Mouse (Mus musculus) ES-E14 (cell line): ENCODE data around the gene Ly75. TPM values are rescaled to one million over a fixed set of nuclear protein-coding genes. Genes with fewer than 3 reads are reported as not detected.

Source experiments
- DNase-seq: peaks from one replicate; pipeline ENCODE4 v3.0.0-alpha.2; 2013; ENCODE audit warnings: low read depth, low spot score
- H3K27ac ChIP-seq: 2 replicates; pipeline ENCODE4 v1.5.1; 2012; ENCODE audit warnings: low read depth, mild to moderate bottlenecking, low read length, moderate library complexity, mixed read lengths; ENCODE audit not compliant: poor library complexity, insufficient read depth, severe bottlenecking
- H3K36me3 ChIP-seq: 2 replicates; pipeline ENCODE4 v1.6.1; 2012; ENCODE audit warnings: mild to moderate bottlenecking, low read length, moderate library complexity, mixed read lengths; ENCODE audit not compliant: control insufficient read depth, poor library complexity, insufficient read depth, severe bottlenecking
- H3K4me1 ChIP-seq, 2 experiments: fragments of 150-350 bp in 1 of 2; sonication (generic) in 1 of 2; 2 replicates each; pipeline ENCODE4 v1.6.1; 2012; ENCODE audit warnings: low read length in 2 of 2, mild to moderate bottlenecking in 1 of 2, mixed read lengths in 1 of 2; ENCODE audit not compliant: control insufficient read depth in 2 of 2, insufficient read depth in 2 of 2, poor library complexity in 1 of 2
- H3K4me3 ChIP-seq, 2 experiments: fragments of 150-350 bp in 1 of 2; sonication (generic) in 1 of 2; 2 replicates each; pipeline ENCODE4 v1.5.1; 2012; ENCODE audit warnings: low read length in 2 of 2, low read depth in 1 of 2, mild to moderate bottlenecking in 1 of 2, mixed read lengths in 1 of 2; ENCODE audit not compliant: insufficient read depth in 1 of 2, poor library complexity in 1 of 2, severe bottlenecking in 1 of 2
- H3K9ac ChIP-seq: 2 replicates; pipeline ENCODE4 v1.6.1; 2012; ENCODE audit warnings: low read depth, mild to moderate bottlenecking, low read length, mixed read lengths; ENCODE audit not compliant: poor library complexity, insufficient read depth, severe bottlenecking
- H3K9me3 ChIP-seq: fragments of 150-350 bp; sonication (generic); 2 replicates; pipeline ENCODE4 v1.6.1; 2012; ENCODE audit warnings: low read depth, mild to moderate bottlenecking, low read length; ENCODE audit not compliant: control insufficient read depth, insufficient read depth
- CHD2 ChIP-seq: IDR thresholded peaks from 2 replicates; pipeline ENCODE4 v1.6.1; 2014; ENCODE audit warnings: mild to moderate bottlenecking, low read depth, low read length, inconsistent platforms
- HCFC1 ChIP-seq: IDR thresholded peaks from 2 replicates; pipeline ENCODE4 v1.6.1; 2012; ENCODE audit warnings: low read length, inconsistent platforms, borderline replicate concordance; ENCODE audit not compliant: insufficient read depth
- MAFK ChIP-seq: IDR thresholded peaks from 2 replicates; pipeline ENCODE4 v1.6.1; 2014; ENCODE audit warnings: mild to moderate bottlenecking, low read depth, low read length, inconsistent platforms; ENCODE audit not compliant: insufficient read depth
- ZC3H11A ChIP-seq: IDR thresholded peaks from 2 replicates; pipeline ENCODE4 v1.6.1; 2012; ENCODE audit warnings: low read depth, mild to moderate bottlenecking, inconsistent platforms, low read length, borderline replicate concordance
- ZNF384 ChIP-seq: IDR thresholded peaks from 2 replicates; pipeline ENCODE4 v1.6.1; 2012; ENCODE audit warnings: low read depth, low read length, inconsistent platforms
- in situ Hi-C, 2 experiments: fragments of 600-800 bp; cut with MboI; formaldehyde crosslinking; loops; one replicate each; pipeline ENCODE4 v1.15.1; 2025; ENCODE audit warnings: low sequenced_read_pairs in 2 of 2, inconsistent platforms in 1 of 2; ENCODE audit not compliant: unreplicated experiment in 2 of 2
- total RNA-seq: library from RNA; depleted of rRNA; stranded (reverse); fragments of 300-350 nt; gene quantifications from 2 replicates; pipeline ENCODE4 v1.2.3, GENCODE M21; 2012

Ly75 gene
- total RNA-seq, 1 experiment = 20.1 TPM

DNA sequence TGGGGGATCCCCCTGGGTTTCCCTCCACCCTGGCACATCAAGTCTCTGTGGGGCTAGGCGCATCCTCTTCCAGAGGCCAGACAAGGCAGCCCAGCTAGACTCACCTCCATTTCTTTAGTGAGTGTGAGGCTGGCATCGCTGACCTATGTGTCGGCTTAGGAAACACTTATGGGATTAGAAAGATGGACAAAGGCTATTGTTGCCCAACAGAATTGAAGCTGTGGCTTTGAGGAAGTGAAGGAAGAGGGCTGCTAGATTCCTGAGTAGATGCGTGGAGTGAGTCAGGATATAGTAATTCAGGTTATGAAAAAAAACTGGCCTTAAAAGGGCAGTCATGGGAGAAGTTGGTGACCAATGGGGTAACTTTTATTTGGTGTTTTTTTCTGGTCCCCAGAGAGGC is 13.6 kb downstream of the Ly75 start:
- no peak overlapping the region for H3K9ac ChIP-seq
- no peak overlapping the region for H3K27ac ChIP-seq
- peaks cover 0 to 2% of the 10 kb centered on the region in 2 experiments; a peak in 1 of 4 replicates for H3K4me1 ChIP-seq
- TF ChIP-seq HCFC1 = no peak
- no peak for TF ChIP-seq CHD2
- TF ChIP-seq ZC3H11A = no peak
- TF ChIP-seq ZNF384 = no peak
- peaks cover 1% of the 10 kb centered on the region; the same call in 1 of the 2 replicates for H3K36me3 ChIP-seq
- no peak for DNase-seq
- no peaks in the 10 kb centered on the region for H3K9me3 ChIP-seq
- H3K4me3 ChIP-seq = no peak overlapping the region
- in situ Hi-C loops = no loop called here

DNA sequence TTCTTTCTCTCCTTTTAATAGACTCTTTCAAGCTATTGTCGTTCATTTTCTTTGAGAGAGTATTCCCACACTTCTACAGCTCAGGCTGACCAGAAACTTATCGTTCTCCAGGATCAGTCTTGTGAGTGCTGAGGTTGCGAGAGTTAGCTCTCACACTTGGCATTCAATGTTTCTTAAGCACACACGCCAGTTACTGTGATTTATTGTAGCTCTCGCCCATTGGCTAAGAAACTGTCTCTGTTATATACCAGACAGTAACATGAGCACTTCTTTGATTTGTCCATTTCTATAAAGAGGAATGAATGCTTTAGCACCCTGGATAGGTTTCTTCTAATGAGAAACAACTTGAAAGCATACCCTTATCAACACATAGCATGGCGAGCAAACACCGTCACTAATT is 15.2 kb downstream of the Ly75 start:
- Histone ChIP-seq H3K36me3 (no peaks in the 10 kb centered on the region; the same call in 1 of the 2 replicates), H3K9me3 (no peaks in the 10 kb centered on the region), H3K4me1 (no peaks in the 10 kb centered on the region), H3K27ac (no peak overlapping the region), H3K4me3 (no peak overlapping the region), H3K9ac (no peak overlapping the region)
- in situ Hi-C loops = no loop called here
- no peak for DNase-seq
- no peak for TF ChIP-seq HCFC1
- no peak for TF ChIP-seq ZNF384
- TF ChIP-seq CHD2 = no peak
- TF ChIP-seq MAFK = no peak
- TF ChIP-seq ZC3H11A = no peak

DNA sequence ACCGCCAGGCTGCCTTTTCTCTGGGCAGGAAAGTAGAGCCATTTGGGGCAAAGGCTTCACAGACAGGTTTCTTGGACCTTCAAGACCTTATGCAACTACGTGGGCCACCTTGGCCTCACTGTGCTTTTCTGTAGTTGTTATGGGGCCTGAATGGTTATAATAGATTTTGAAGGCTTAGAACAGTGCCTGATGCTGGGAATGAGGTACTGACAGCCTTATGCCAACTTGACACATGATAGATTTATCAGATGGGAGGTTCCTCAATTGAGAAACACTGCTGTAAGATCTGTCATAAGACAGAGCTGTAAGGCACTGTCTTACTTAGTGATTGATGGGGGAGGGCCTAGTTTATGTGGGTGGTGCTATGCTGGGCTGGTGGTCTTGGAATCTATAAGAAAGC is 15.9 kb downstream of the Ly75 start:
- H3K4me1 ChIP-seq = no peaks in the 10 kb centered on the region
- no peak for TF ChIP-seq CHD2
- no peak for TF ChIP-seq ZNF384
- no peak for TF ChIP-seq ZC3H11A
- H3K9me3 ChIP-seq = no peaks in the 10 kb centered on the region
- in situ Hi-C loops = no loop called here
- H3K27ac ChIP-seq = no peak overlapping the region
- DNase-seq = no peak
- H3K9ac ChIP-seq = no peak overlapping the region
- no peaks in the 10 kb centered on the region; the same call in 1 of the 2 replicates for H3K36me3 ChIP-seq
- no peak overlapping the region for H3K4me3 ChIP-seq

GRCm38 (mm10) chr2:60365820-60366610 is 17.1 kb downstream of the Ly75 start:
- in situ Hi-C loops = no loop called here
- Histone ChIP-seq H3K9me3 (no peaks in the 10 kb centered on the region), H3K27ac (no peak overlapping the region), H3K9ac (no peak overlapping the region), H3K4me1 (no peaks in the 10 kb centered on the region), H3K4me3 (no peak overlapping the region), H3K36me3 (no peaks in the 10 kb centered on the region; the same call in 1 of the 2 replicates)
- no peak for DNase-seq
- TF ChIP-seq ZNF384 (no peak), CHD2 (no peak), ZC3H11A (no peak), MAFK (no peak), HCFC1 (no peak)

DNA sequence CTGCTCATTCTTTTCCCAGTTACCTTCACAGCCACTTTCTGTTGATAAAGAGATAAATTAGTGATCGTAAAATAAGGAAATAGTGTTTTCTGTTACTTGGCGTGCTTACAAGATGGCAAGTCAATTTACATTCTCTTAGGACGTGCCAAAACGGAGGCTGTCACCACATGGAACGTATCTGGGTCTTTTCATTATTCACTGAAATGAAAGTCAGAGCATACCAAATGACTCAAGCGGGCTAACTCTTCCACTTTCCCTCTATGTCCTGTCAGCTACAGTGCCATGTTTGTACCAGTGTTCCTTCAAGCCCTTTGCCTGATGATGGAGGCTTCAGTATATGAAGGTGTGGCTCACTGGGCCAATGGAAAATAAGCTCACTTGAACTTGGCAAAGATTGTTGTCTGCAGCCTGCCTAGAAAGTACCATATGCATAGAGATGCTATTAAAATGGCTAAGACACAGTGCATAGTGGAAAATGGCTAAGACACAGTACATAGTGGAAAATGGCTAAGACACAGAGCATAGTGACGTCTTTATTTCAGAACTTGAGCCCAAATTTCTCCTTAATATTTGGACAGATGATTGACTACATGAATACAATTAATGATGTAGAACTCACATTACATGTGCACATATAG is 17.8 kb downstream of the Ly75 start:
- Histone ChIP-seq H3K27ac (no peak overlapping the region), H3K4me1 (no peaks in the 10 kb centered on the region), H3K9me3 (no peaks in the 10 kb centered on the region), H3K9ac (no peak overlapping the region), H3K4me3 (no peak overlapping the region), H3K36me3 (no peaks in the 10 kb centered on the region; the same call in 1 of the 2 replicates)
- DNase-seq = no peak
- TF ChIP-seq HCFC1 = no peak
- TF ChIP-seq MAFK = no peak
- no peak for TF ChIP-seq CHD2
- no peak for TF ChIP-seq ZC3H11A
- TF ChIP-seq ZNF384 = no peak
- in situ Hi-C loops = no loop called here
